Mouse (Mus musculus) ES-E14 (cell line): Measurements from ENCODE around the gene Rc3h1. TPM values are rescaled to one million over a fixed set of nuclear protein-coding genes. Genes with fewer than 3 reads are reported as not detected.

Experiments used
- DNase-seq: peaks from one replicate; pipeline ENCODE4 v3.0.0-alpha.2; 2013; ENCODE audit warnings: low read depth, low spot score
- H3K27ac ChIP-seq: 2 replicates; pipeline ENCODE4 v1.5.1; 2012; ENCODE audit warnings: low read depth, mild to moderate bottlenecking, low read length, moderate library complexity, mixed read lengths; ENCODE audit not compliant: poor library complexity, insufficient read depth, severe bottlenecking
- H3K36me3 ChIP-seq: 2 replicates; pipeline ENCODE4 v1.6.1; 2012; ENCODE audit warnings: mild to moderate bottlenecking, low read length, moderate library complexity, mixed read lengths; ENCODE audit not compliant: control insufficient read depth, poor library complexity, insufficient read depth, severe bottlenecking
- H3K4me1 ChIP-seq, 2 experiments: fragments of 150-350 bp in 1 of 2; sonication (generic) in 1 of 2; 2 replicates each; pipeline ENCODE4 v1.6.1; 2012; ENCODE audit warnings: low read length in 2 of 2, mild to moderate bottlenecking in 1 of 2, mixed read lengths in 1 of 2; ENCODE audit not compliant: control insufficient read depth in 2 of 2, insufficient read depth in 2 of 2, poor library complexity in 1 of 2
- H3K4me3 ChIP-seq, 2 experiments: fragments of 150-350 bp in 1 of 2; sonication (generic) in 1 of 2; 2 replicates each; pipeline ENCODE4 v1.5.1; 2012; ENCODE audit warnings: low read length in 2 of 2, low read depth in 1 of 2, mild to moderate bottlenecking in 1 of 2, mixed read lengths in 1 of 2; ENCODE audit not compliant: insufficient read depth in 1 of 2, poor library complexity in 1 of 2, severe bottlenecking in 1 of 2
- H3K9ac ChIP-seq: 2 replicates; pipeline ENCODE4 v1.6.1; 2012; ENCODE audit warnings: low read depth, mild to moderate bottlenecking, low read length, mixed read lengths; ENCODE audit not compliant: poor library complexity, insufficient read depth, severe bottlenecking
- H3K9me3 ChIP-seq: fragments of 150-350 bp; sonication (generic); 2 replicates; pipeline ENCODE4 v1.6.1; 2012; ENCODE audit warnings: low read depth, mild to moderate bottlenecking, low read length; ENCODE audit not compliant: control insufficient read depth, insufficient read depth
- CHD2 ChIP-seq: IDR thresholded peaks from 2 replicates; pipeline ENCODE4 v1.6.1; 2014; ENCODE audit warnings: mild to moderate bottlenecking, low read depth, low read length, inconsistent platforms
- HCFC1 ChIP-seq: IDR thresholded peaks from 2 replicates; pipeline ENCODE4 v1.6.1; 2012; ENCODE audit warnings: low read length, inconsistent platforms, borderline replicate concordance; ENCODE audit not compliant: insufficient read depth
- MAFK ChIP-seq: IDR thresholded peaks from 2 replicates; pipeline ENCODE4 v1.6.1; 2014; ENCODE audit warnings: mild to moderate bottlenecking, low read depth, low read length, inconsistent platforms; ENCODE audit not compliant: insufficient read depth
- ZC3H11A ChIP-seq: IDR thresholded peaks from 2 replicates; pipeline ENCODE4 v1.6.1; 2012; ENCODE audit warnings: low read depth, mild to moderate bottlenecking, inconsistent platforms, low read length, borderline replicate concordance
- ZNF384 ChIP-seq: IDR thresholded peaks from 2 replicates; pipeline ENCODE4 v1.6.1; 2012; ENCODE audit warnings: low read depth, low read length, inconsistent platforms
- in situ Hi-C, 2 experiments: fragments of 600-800 bp; cut with MboI; formaldehyde crosslinking; loops; one replicate each; pipeline ENCODE4 v1.15.1; 2025; ENCODE audit warnings: low sequenced_read_pairs in 2 of 2, inconsistent platforms in 1 of 2; ENCODE audit not compliant: unreplicated experiment in 2 of 2
- total RNA-seq: library from RNA; depleted of rRNA; stranded (reverse); fragments of 300-350 nt; gene quantifications from 2 replicates; pipeline ENCODE4 v1.2.3, GENCODE M21; 2012

The Rc3h1 gene
- total RNA-seq, 1 experiment: 23.2 TPM

DNA sequence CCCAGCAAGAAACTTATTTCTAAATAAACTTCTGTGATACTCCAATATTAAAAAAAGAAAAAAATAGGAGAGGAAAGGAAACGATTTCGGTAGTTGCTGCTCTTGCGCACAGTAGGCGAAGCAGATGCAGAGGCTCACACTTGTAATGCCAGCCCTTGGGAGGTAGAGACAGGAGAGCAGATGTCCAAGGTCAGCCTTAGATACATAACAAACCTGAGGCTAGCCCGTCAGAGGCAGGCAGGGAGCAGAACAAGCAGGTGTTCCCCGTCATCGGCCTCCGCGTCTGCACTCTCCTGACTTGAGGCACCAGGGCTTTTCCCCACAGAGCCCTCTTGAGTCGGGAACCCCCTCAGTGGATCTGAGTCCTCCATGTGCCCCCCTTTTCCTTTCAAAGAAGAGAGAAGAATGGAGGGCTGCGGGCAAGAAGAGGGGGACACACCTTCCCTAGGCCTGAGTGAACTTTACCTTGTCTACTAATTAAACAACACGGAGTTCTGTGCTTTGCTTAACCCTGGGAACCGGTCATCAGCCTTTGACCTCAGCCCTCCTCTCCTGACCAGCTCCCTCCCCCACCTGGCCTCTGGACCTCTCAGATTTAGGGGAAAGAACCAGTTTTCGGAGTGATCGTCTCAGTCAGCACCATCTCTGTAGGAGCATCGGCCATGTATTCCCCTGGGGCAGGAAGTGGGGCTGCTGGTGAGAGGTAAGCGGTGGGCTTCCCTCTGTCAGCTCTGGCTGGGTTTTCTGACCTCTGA, 80.8 kb downstream of the Rc3h1 start:
- no peak for DNase-seq
- Histone ChIP-seq H3K4me3 (no peak overlapping the region), H3K9me3 (no peaks in the 10 kb centered on the region), H3K4me1 (no peaks in the 10 kb centered on the region), H3K36me3 (no peaks in the 10 kb centered on the region), H3K9ac (no peak overlapping the region), H3K27ac (0 out of 2 replicates have a peak overlapping the region, but pooled peaks have one; percentile 5)
- in situ Hi-C loops: no loop called here
- TF ChIP-seq MAFK (no peak), HCFC1 (no peak), CHD2 (no peak), ZC3H11A (no peak), ZNF384 (no peak)

DNA sequence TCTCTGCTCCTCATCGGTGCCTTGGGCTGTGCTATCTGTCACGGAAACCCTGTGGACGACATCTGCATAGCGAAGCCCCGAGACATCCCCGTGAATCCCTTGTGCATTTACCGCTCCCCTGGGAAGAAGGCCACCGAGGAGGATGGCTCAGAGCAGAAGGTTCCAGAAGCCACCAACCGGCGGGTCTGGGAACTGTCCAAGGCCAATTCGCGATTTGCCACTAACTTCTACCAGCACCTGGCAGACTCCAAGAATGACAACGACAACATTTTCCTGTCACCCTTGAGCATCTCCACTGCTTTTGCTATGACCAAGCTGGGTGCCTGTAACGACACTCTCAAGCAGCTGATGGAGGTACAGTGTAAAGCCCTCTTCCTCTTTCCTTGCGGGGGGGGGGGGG, 83.2 kb downstream of the Rc3h1 start:
- Histone ChIP-seq H3K4me1 (no peaks in the 10 kb centered on the region), H3K9me3 (no peaks in the 10 kb centered on the region), H3K27ac (no peak overlapping the region), H3K9ac (no peak overlapping the region), H3K4me3 (no peak overlapping the region), H3K36me3 (no peaks in the 10 kb centered on the region; the same call in 1 of the 2 replicates)
- in situ Hi-C loops: no loop called here
- TF ChIP-seq HCFC1: no peak
- TF ChIP-seq ZC3H11A: no peak
- TF ChIP-seq ZNF384: no peak
- TF ChIP-seq CHD2: no peak
- no peak for TF ChIP-seq MAFK
- DNase-seq: no peak

DNA sequence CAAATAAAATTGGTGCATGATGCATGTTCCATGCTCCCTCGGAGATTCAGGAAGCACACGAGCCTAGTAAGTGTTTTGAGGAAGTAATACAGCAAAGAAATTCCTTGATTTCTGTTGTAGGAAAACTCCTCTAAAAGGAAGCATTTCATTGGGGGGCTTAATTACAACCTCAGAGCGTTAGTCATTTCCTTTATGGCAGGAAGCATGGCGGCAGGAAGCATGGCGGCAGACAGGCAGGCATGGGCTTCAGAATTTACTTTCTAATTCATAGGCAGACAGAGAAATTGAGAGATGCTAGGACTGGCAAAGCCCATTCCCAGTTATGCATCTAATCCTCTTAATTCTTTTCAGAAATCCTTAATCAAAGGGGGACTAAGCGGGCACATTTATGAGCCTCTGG, 87.6 kb downstream of the Rc3h1 start:
- TF ChIP-seq CHD2 (no peak), ZNF384 (no peak), ZC3H11A (no peak), HCFC1 (no peak), MAFK (no peak)
- no peaks in the 10 kb centered on the region for H3K9me3 ChIP-seq

DNA sequence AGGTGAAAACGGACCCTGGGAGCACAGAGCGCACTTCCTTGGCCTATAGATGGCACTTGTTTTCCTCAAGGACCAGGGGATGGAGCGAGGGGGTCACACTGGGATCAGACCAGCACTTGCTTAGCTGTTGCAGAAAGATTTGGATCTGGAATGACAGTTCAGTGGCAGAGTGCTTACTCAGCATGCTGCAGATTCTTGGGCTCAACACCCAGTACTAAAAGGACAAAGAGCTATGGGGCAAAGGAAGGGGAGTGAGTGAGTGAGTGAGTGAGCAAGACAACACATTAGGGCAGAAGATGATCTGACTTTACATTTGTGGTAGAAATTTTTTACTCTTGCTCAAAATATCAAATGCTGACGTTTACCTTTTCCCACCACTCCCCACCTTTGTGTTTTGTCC, 98.7 kb downstream of the Rc3h1 start:
- no peak for DNase-seq
- Histone ChIP-seq H3K27ac (no peak overlapping the region), H3K9me3 (no peaks in the 10 kb centered on the region), H3K9ac (no peak overlapping the region), H3K4me1 (peaks cover 6% of the 10 kb centered on the region in 2 experiments; a peak in 2 of 4 replicates), H3K4me3 (no peak overlapping the region), H3K36me3 (peaks cover 4% of the 10 kb centered on the region; the same call in 1 of the 2 replicates)
- in situ Hi-C loops: no loop called here
- TF ChIP-seq MAFK (peak; percentile 60; the same call in 1 of the 2 replicates), CHD2 (no peak)

More for the DNA sequence above, 87.6 kb downstream of the Rc3h1 start:
- H3K9ac ChIP-seq: no peak overlapping the region
- no peak overlapping the region for H3K27ac ChIP-seq
- no peaks in the 10 kb centered on the region; the same call in 1 of the 2 replicates for H3K36me3 ChIP-seq
- no peaks in the 10 kb centered on the region for H3K4me1 ChIP-seq
- in situ Hi-C loops: no loop called here
- no peak overlapping the region for H3K4me3 ChIP-seq
- no peak for DNase-seq

DNA sequence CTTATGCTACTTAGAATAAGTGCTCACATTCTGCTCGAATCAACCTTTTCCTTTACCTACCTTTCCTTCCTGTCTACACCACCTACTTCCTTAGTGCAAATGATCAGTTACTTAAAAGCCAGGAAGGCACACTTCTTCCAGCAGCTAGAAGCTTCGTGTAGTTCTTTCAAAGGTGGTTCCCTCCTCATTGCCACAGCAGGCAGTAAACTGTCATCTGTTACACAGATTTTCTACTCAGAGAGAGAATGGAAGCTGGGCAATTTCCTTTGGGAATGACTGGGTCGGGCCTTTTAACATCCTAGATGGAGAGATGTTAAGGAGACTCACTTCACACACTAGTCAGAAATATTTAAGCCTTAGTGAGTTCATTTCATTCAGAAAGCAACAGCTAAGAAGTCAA, 99.3 kb downstream of the Rc3h1 start:
- peaks cover 5 to 6% of the 10 kb centered on the region in 2 experiments; a peak in 2 of 4 replicates for H3K4me1 ChIP-seq
- peaks cover 4% of the 10 kb centered on the region; the same call in 1 of the 2 replicates for H3K36me3 ChIP-seq
- in situ Hi-C loops: no loop called here
- TF ChIP-seq HCFC1: no peak
- TF ChIP-seq ZNF384: no peak
- TF ChIP-seq MAFK: no peak
- no peak for TF ChIP-seq ZC3H11A
- TF ChIP-seq CHD2: no peak
- no peaks in the 10 kb centered on the region for H3K9me3 ChIP-seq
- no peak overlapping the region for H3K4me3 ChIP-seq
- H3K27ac ChIP-seq: no peak overlapping the region
- no peak overlapping the region for H3K9ac ChIP-seq
- DNase-seq: no peak
